Mouse (Mus musculus) olfactory bulb, adult 2 months (tissue): Measurements from ENCODE around the gene Klra2.

Experiments
- CTCF ChIP-seq: fragments of 200-500 bp; IDR thresholded peaks from 2 replicates; pipeline ENCODE4 v1.5.1; 2012; ENCODE audit warnings: low read depth, mild to moderate bottlenecking, low read length, moderate library complexity; ENCODE audit not compliant: insufficient read depth
- POLR2A ChIP-seq: fragments of 200-500 bp; IDR thresholded peaks from 2 replicates; pipeline ENCODE4 v1.6.1; 2012; ENCODE audit warnings: mild to moderate bottlenecking, low read depth, low read length, moderate library complexity; ENCODE audit not compliant: insufficient read depth

GRCm38 (mm10) chr6:131293916-131294315 lies 46.8 kb upstream of the Klra2 start:
- TF ChIP-seq POLR2A: no peak
- no peak for TF ChIP-seq CTCF
